ENCODE assay signal across 9 mouse cellular contexts in the genomic region with DNA sequence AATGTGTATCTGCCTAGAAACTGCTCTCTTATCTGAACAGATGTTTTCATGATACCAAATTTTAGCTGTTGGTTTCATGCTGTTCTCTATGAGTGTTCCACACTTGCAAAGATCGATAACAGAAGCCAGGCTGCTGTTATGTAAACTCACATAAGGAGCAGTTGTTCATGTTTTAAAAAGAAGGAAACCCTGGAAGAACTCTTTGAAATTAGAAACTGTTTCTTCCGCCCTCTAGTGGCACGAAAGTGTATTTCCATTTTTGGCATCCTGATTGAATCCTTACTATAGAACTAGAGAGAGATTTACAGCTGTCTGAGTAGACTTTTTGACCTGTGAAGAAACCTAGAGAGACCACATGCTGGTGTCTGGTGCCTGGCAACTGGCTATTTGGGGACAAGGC. TPM values are rescaled to one million over a fixed set of nuclear protein-coding genes. Genes with fewer than 3 reads are reported as not detected.
A peak's percentile ranks its signal among the peaks of the same experiment; 100 is the strongest.
DNase-seq lines count a peak whose midpoint lies in the region; ATAC-seq and TF ChIP-seq lines count a peak whose summit lies in the region.
"Had no signal": no experiment of that assay in that cellular context is flagged by ENCODE, and none has a peak within 500 bp of the region (broad histone marks: within the 10 kb centered on the region; RNA-seq: fewer than 3 reads in every experiment).

No protein-coding gene starts in this region.

- peak; percentile 56 for TF ChIP-seq CTCF in liver, embryonic 14.5 days (IDR thresholded peaks at IDR 0.05; ENCODE audit: low read depth)

- no peak overlapping the region for H3K9ac ChIP-seq in forebrain, embryonic 11.5 days (ENCODE audit: low read length)
- H3K9ac ChIP-seq in forebrain, embryonic 16.5 days (replicated peaks; ENCODE audit: low read depth, low read length), result no peak overlapping the region
- no peak overlapping the region for H3K9ac ChIP-seq in liver, embryonic 14.5 days (replicated peaks)
- H3K9ac ChIP-seq in liver, embryonic 12.5 days, result no peak overlapping the region

- no peak overlapping the region for H3K27ac ChIP-seq in forebrain, embryonic 11.5 days (ENCODE audit: low read depth, low read length)
- no peak overlapping the region for H3K27ac ChIP-seq in forebrain, embryonic 16.5 days (ENCODE audit: low read length)
- no peak overlapping the region for H3K27ac ChIP-seq in liver, embryonic 14.5 days
- no peak overlapping the region for H3K27ac ChIP-seq in liver, embryonic 12.5 days

- no peaks in the 10 kb centered on the region; the same call in 1 of the 2 replicates for H3K36me3 ChIP-seq in forebrain, embryonic 11.5 days (ENCODE audit: control insufficient read depth, insufficient read depth, low read length)
- H3K36me3 ChIP-seq in forebrain, embryonic 16.5 days (ENCODE audit: control insufficient read depth, insufficient read depth), result no peaks in the 10 kb centered on the region
- no peaks in the 10 kb centered on the region for H3K36me3 ChIP-seq in liver, embryonic 14.5 days (replicated peaks; ENCODE audit: control insufficient read depth, insufficient read depth, low read depth)
- no peaks in the 10 kb centered on the region for H3K36me3 ChIP-seq in liver, embryonic 12.5 days
- H3K36me3 ChIP-seq: G1E had no signal

- 9% methylated on average over 3 of the region's 3 CpGs for WGBS in forebrain, embryonic 11.5 days
- 4% methylated on average over 3 of the region's 3 CpGs for WGBS in forebrain, embryonic 16.5 days
- WGBS in liver, embryonic 14.5 days (ENCODE audit: insufficient replicate concordance), result 4% methylated on average over 3 of the region's 3 CpGs
- 4% methylated on average over 3 of the region's 3 CpGs for WGBS in liver, embryonic 12.5 days (ENCODE audit: insufficient replicate concordance)

- H3K4me2 ChIP-seq in forebrain, embryonic 11.5 days (ENCODE audit: low read depth, low read length, severe bottlenecking), result no peak overlapping the region
- H3K4me2 ChIP-seq in forebrain, embryonic 16.5 days (ENCODE audit: low read length), result no peak overlapping the region
- H3K4me2 ChIP-seq in liver, embryonic 14.5 days (ENCODE audit: low read depth), result no peak overlapping the region
- H3K4me2 ChIP-seq in liver, embryonic 12.5 days, result no peak overlapping the region

- ATAC-seq in forebrain, embryonic 11.5 days (replicated peaks; ENCODE audit: low FRiP score), result no peak
- ATAC-seq in forebrain, embryonic 16.5 days, result no peak
- ATAC-seq in liver, embryonic 14.5 days (ENCODE audit: insufficient read depth), result no peak
- ATAC-seq in liver, embryonic 12.5 days, result no peak
- peak; percentile 52; the same call in 1 of the 2 replicates for ATAC-seq in megakaryocyte progenitor cell, adult 5-6 weeks (replicated peaks; ENCODE audit: poor library complexity)

- H3K4me1 ChIP-seq in forebrain, embryonic 11.5 days (replicated peaks; ENCODE audit: control insufficient read depth, insufficient read depth, low read length), result no peaks in the 10 kb centered on the region
- H3K4me1 ChIP-seq in forebrain, embryonic 16.5 days (replicated peaks; ENCODE audit: control insufficient read depth, insufficient read depth, low read length), result no peaks in the 10 kb centered on the region
- no peaks in the 10 kb centered on the region for H3K4me1 ChIP-seq in liver, embryonic 14.5 days (replicated peaks; ENCODE audit: control insufficient read depth in 2 of 2, insufficient read depth in 2 of 2, low read length in 1 of 2)
- H3K4me1 ChIP-seq in liver, embryonic 12.5 days, result no peaks in the 10 kb centered on the region

- H3K4me3 ChIP-seq in forebrain, embryonic 11.5 days (ENCODE audit: low read depth, low read length), result no peak overlapping the region
- H3K4me3 ChIP-seq in forebrain, embryonic 16.5 days (replicated peaks; ENCODE audit: low read length), result no peak overlapping the region
- H3K4me3 ChIP-seq in liver, embryonic 14.5 days (ENCODE audit: insufficient read depth in 1 of 2, low read depth in 2 of 2, low read length in 2 of 2), result no peak overlapping the region
- H3K4me3 ChIP-seq in liver, embryonic 12.5 days, result no peak overlapping the region

- TF ChIP-seq EP300 in liver, embryonic 14.5 days (IDR thresholded peaks at IDR 0.05; ENCODE audit: low read depth), result no peak

- H3K9me3 ChIP-seq in forebrain, embryonic 11.5 days (ENCODE audit: control insufficient read depth, low read length), result no peaks in the 10 kb centered on the region
- no peaks in the 10 kb centered on the region for H3K9me3 ChIP-seq in forebrain, embryonic 16.5 days (ENCODE audit: control insufficient read depth, low read length)
- H3K9me3 ChIP-seq in liver, embryonic 14.5 days (ENCODE audit: control insufficient read depth, low read length), result no peaks in the 10 kb centered on the region
- no peaks in the 10 kb centered on the region for H3K9me3 ChIP-seq in liver, embryonic 12.5 days (replicated peaks)

- peak; percentile 52 for DNase-seq in forebrain, embryonic 11.5 days (ENCODE audit: low spot score)
- DNase-seq in liver, embryonic 14.5 days (ENCODE audit: low read depth in 3 of 3, low spot score in 3 of 3), result peak in 1 of 3 experiments; percentile 13
- DNase-seq in embryo, embryonic 9.5 days (ENCODE audit: extremely low spot score), result peak; percentile 51
- DNase-seq in spleen, adult 18-20 months, result no peak
- no peak for DNase-seq in thymus, adult 18-20 months

- no peaks in the 10 kb centered on the region for H3K27me3 ChIP-seq in forebrain, embryonic 11.5 days (ENCODE audit: control insufficient read depth, insufficient read depth, low read length)
- H3K27me3 ChIP-seq in forebrain, embryonic 16.5 days (replicated peaks; ENCODE audit: control insufficient read depth, insufficient read depth, low read length), result no peaks in the 10 kb centered on the region
- H3K27me3 ChIP-seq in liver, embryonic 14.5 days (ENCODE audit: control insufficient read depth, insufficient read depth, low read length), result no peaks in the 10 kb centered on the region
- H3K27me3 ChIP-seq in liver, embryonic 12.5 days (replicated peaks), result peaks cover 2% of the 10 kb centered on the region; the same call in 1 of the 2 replicates

RNA-seq across cellular contexts. Expression of a gene that starts 43.5 kb away (rescaled TPM):
- polyA plus RNA-seq in forebrain, embryonic 11.5 days (2014; fragmentation: Nextera tagmentation; extraction: Ambion mirVana), result 111 and 112 TPM in 2 replicates
- polyA plus RNA-seq in forebrain, embryonic 16.5 days (2015; fragmentation: Nextera tagmentation; extraction: Ambion mirVana), result 196 and 218 TPM in 2 replicates
- polyA plus RNA-seq in liver, embryonic 14.5 days (2012; rRNA removed), result 10.3 and 15.9 TPM in 2 replicates
- 7.0 and 7.1 TPM in 2 replicates for polyA plus RNA-seq in liver, embryonic 14.5 days (2014; fragmentation: Nextera tagmentation; extraction: Ambion mirVana)
- 12.9 and 14.7 TPM in 2 replicates for polyA plus RNA-seq in liver, embryonic 12.5 days (2016; fragmentation: Nextera tagmentation; extraction: Ambion mirVana)
- total RNA-seq in megakaryocyte progenitor cell, adult 5-6 weeks (2015), result 38.1 and 45.9 TPM in 2 replicates
- 17.0 and 38.9 TPM in 2 replicates for total RNA-seq in megakaryocyte progenitor cell, adult 5-6 weeks (2017)
- total RNA-seq: G1E had no signal
- polyA plus RNA-seq: G1E had no signal

Comparison
In these comparisons a context has a peak if more than half of its experiments do, and no peak if none do; other contexts are left out.
1. DNase-seq: peak in forebrain, embryonic 11.5 days (single experiment) and embryo, embryonic 9.5 days (single experiment); none in spleen, adult 18-20 months (0 of 2) and thymus, adult 18-20 months (0 of 2).